Mouse (Mus musculus): ENCODE results near the gene Spsb3. TPM values are rescaled to one million over a fixed set of nuclear protein-coding genes. Genes with fewer than 3 reads are reported as not detected.

Gene Spsb3
- total RNA-seq, 2 experiments from 2014 or later, result 31.5 to 35.6 TPM

DNA sequence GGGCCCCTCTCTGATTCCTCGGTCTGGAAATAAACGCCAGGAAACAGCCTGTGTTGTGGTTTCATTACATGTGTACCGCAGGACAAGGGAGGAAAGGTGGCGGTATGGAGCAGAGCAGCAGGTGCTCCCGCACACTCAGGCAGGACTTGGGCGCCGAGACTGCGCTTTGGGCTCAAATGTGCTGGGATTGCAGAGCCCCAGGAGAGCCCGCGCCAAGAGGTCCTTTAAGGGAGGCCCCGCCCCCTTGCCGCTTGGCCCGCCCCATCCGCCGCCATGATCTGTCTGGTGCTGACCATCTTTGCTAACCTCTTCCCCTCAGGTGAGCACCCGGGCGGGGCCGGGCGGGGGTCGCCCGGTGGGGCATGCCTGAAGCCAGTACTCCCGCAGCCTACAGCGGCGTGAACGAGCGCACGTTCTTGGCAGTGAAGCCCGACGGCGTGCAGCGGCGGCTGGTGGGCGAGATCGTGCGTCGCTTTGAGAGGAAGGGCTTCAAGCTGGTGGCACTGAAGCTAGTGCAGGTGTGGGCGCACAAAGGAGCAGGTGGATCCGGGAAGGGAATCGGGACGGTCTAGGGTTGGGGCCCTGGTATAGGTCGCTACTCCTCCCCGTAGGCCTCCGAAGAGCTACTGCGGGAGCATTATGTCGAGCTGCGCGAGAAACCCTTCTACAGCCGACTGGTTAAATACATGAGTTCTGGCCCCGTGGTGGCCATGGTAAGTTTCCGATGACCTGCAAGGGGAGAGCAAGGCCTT is 10.0 kb downstream of the Spsb3 start, which contains the start of gene Nme3:
Nme3 (plus strand) TSS at position 260 of the 752 bp plus-strand sequence.
- peak; percentile 92 for DNase-seq

DNA sequence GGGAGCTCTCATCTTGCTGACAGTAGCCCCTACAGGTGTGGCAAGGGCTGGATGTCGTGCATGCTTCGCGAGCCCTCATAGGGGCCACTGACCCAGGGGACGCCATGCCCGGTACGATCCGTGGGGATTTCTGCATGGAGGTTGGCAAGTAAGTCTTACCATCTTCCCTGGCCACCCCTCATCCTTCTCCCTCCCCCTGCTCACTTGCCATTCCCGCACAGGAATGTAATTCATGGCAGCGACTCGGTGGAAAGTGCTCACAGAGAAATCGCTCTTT is 10.5 kb downstream of the Spsb3 start:
- DNase-seq, result no peak

DNA sequence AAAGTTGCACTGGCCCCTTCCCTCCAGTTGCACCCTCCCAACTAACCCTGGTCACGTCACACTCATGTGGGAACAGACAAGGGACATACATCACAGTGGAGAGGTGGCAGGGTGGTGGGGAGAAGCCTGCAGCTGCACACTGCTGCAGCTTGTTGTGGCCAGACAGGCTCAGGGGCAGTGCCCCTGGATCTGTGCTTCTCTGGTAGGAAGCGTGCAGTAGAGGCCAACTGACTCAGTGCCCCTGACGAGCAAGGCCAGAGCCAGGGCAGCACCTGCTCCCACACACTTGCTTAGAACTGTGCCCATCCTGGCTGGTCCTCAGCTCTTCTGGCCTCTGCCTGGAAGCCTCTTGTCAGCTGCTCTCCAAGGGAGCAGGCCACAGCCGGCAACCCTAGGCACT is 11.2 kb downstream of the Spsb3 start:
- DNase-seq, result peak; percentile 59

DNA sequence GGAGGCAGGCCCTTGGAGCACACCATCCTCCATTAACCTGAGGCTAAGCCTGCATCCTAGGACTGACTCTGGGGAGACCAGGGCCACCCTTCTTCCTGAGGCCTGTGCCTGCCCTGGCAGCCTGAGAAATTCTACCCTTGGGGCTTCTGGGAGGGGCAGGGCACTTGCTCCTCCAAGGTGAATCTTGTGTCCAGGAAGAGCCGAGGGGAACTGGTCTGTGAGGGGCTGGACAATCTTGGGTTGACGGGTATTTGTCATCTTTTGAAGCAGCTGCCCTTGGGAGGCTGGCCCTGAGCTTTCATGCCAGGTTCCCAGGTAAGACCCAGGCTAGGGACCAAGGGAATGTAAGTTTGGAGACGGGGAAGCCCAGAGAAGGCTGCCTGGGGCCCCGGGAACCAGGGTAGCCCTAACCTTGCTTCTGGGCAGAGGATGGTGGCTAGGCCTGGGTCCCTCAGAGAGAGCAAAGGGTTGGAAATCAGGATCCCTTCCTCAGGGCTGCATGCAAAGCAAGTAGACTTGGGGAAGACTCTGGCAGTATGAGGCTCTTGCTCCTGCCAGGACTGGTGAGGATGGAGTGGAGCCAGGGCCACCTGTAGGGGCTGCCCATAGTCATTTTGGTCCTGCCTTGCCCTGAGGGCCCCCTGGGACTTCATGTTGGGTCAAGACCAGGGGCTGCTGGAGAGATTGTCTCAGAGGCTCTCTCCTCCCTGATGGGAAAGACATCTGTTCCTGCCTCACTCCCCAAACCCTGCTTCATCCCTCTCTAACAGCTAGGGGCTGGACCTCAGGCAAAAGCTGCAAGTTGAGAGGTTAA is 11.8 kb downstream of the Spsb3 start:
- DNase-seq, result no peak

DNA sequence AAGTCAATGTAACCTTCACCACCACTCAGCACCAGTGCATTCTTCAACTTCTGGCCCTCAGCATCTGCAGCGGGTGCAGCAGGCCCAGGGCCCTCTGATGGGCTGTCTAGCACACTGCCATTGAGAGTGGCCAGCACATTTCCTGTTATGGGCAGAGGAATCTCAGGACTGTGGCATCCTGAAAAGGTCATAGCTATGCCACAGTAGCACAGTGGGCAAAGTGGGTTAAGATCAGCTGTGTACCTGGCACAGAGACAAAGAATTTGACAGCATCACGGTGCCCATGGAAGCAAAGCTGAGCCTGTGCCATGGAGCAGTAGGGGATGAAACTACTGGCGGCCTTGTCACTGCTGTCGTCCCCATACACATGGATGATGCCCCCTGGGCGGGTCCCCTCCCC is 12.7 kb downstream of the Spsb3 start:
- DNase-seq, result no peak

DNA sequence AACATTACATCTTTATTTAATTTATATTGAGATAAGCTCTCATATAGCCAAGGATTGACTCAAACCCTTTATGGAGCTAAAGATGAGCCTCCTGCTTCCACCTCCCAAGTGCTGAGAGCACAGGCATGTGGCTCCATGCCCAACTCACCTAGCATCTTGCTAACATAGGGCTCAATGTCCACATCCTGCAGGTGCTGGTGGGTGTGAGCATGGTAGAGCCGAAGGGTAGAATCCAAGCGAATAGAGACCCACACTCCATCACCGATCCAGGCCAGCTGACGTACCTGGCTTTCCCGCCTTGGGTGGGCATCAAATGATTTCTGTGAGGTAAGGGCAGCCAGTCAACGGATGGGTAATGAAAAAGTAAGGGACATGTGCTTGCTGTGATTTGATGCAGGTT is 13.6 kb downstream of the Spsb3 start:
- DNase-seq, result no peak

DNA sequence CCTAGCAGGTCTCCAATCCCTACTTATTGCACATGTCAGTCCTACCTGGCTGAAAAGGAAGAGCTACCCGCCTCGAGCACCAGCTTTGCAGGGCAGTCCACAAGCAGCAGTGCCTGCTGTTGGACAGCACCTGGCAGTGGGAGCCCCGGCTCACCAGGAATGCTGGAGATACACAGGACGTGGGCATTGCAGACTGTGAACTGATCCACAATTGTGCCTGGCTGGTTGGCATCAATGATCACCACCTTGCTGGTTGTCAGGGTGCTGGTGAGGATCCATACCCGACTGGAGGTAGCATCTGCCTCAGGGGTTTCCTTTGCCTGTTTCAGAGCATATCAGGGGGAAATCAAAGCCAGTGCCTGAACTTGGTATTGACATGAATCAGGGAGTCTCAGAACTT is 15.7 kb downstream of the Spsb3 start:
- DNase-seq, result no peak

DNA sequence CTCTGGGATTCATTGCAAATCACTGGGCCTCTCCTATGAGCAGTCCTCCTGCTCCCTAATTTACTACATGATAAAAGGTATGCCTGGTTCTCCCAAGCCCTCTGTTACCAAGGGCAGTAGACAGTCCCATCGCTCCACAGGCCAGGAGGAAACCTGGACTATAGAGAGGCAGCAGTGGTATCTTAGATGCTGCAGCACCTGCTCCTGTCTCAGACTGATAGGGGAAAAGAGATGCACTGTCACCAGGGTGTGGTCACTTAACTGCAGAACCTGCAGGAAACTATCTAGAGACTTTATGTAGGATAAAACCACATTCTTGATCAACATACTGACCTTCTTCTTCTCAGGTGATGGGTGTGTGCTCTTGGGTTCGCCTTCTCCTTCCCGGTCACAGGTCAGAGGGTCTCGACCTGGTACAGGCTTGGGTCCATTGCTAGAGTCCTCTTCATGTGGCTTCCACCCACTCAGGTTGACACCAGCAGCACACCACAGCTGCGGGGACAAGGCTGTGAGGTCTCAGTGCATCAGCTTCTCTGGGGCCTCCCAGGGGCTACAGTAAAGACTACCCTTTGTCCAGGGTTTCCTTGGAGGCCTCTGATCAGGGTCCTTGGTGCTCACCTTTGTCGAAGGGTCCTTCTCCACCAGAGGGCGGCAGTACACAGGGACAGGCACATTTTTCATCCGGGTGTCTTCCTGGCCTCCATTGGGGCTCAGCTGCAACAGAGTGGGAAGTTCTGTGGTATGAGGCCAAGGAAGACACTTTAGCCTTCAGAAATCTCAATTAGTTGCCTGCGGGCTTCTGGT is 16.4 kb downstream of the Spsb3 start:
- DNase-seq, result peak; percentile 68

DNA sequence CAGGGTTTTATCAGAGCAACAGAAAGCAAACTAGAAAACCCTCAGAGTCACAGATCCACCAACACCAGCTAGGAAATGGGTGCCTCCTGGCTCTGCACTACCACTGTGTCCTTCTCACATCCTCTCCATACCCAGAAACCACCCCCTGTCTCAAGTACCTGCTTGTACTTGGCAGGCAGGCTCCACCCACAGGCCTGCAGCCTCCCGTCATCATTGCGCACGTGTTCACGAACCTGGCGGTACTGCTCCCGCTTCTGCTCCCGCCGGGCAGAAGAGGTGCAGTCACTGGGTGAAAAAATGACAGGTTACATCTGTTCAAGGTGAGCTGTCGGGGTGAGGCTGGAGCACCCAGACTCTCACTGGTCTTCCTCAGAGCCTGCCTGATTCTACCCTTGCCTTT is 17.3 kb downstream of the Spsb3 start:
- DNase-seq, result no peak

DNA sequence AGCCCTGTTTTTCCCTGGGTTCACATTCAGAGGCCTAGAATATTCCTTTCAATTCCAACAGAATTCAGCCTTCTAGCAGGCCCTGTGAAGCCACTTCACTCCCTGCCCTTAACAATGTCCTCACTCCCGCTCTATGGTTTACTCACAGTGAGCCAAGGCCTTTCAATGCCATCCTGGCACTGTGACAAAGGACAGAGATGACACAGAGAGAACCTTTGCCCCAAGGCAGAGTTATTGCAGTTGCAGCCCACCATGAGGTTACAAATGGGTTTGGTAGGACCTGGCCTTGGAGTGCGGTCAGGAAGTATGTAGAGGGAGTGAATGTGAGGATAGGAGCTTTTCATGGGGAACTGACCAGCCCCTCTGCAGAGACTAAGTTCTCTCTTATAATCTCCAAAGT is 21.1 kb downstream of the Spsb3 start:
- peak; percentile 76 for DNase-seq

DNA sequence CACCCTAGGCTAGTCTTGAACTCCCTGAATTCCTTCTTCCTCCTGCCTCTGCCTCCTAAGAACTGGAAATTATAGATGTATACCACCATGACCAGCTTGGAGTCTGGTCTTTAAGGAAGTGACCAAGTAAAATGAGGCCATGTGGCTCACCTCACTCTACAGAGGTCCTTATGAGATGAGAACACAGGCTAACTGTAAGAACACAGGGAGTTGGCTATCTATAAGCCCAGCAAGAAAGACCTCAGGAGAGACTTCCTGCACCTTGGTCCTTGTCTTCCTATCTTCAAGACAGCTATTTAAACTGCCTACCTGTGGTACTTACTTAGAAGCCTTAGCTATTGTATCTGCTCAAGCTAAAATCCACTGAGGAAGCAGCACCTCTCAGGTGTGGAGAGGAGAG is 27.5 kb downstream of the Spsb3 start:
- no peak for DNase-seq

DNA sequence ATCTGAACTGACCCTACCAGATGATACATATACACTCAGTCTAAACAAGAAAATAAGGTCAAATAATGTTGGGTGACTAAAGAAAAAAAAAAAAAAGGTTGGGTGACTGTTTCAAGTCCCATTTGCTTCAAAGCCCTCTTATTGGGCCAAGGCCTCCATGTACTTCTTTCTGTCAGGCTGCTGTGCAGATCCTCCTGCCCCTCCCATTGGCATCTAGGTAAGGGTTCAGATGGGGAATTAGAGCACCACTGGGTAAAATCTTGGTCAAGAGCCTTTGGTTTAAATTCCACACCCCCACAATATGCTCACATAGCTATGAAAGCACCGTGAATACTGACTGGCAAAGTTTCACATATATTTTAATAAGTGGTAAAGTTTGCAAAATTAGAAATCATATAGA is 36.8 kb downstream of the Spsb3 start:
- DNase-seq, result no peak

DNA sequence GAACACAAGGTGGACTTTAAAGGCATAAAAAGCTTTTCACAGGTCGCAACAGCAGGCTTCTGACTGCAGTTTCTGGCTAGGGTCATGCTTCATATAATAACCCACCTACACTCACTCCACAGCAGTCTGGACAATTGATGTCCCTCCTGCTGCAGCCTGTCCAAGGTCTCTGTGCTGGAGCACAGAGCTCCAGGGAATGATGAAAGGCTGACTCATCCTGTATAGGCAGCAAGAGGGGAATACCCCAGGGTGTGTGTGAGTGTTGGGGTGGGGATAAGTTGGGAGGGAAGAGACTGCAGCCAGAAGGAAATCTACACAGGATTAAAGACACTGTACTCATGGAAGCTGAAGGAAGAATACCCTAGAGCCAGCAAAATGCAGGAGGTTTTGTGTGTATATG is 43.1 kb downstream of the Spsb3 start:
- peak; percentile 55 for DNase-seq

DNA sequence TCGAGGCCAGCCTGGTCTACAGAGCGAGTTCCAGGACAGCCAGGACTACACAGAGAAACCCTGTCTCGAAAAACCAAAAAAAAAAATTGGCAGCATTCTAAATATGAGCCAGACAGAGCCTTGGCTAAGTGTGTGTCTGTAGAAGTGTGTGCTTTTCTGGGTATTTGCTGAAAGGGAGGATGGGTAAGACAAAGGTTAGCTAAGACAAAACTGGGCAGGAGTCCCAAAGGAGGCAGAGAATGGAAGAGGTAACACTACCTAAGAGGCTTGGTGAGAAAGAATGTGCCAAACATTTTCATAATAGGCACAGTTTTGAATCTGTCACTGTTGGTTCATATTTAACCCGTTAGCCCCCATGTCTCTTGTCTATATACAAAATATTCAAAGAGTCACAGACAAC is 46.0 kb downstream of the Spsb3 start:
- no peak for DNase-seq

DNA sequence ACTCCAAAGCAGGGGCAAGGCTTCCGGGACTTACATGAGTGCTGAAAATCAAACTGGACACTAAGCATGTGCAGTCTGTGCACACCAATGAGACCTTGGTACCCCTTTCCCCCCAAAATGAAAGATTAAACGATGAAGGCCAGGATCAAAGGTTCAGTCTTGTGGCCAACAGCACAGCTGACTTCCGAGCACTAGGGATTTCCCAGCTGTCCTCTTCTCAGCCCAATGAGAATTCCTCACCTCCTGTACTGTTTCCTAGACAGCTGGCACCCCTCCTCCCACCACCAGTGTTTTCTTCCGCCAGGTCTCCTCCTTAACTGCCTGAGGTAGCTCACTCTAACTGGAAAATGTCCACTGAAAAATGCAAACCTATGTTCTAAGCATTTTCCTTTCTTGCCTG is 46.7 kb downstream of the Spsb3 start:
- no peak for DNase-seq

DNA sequence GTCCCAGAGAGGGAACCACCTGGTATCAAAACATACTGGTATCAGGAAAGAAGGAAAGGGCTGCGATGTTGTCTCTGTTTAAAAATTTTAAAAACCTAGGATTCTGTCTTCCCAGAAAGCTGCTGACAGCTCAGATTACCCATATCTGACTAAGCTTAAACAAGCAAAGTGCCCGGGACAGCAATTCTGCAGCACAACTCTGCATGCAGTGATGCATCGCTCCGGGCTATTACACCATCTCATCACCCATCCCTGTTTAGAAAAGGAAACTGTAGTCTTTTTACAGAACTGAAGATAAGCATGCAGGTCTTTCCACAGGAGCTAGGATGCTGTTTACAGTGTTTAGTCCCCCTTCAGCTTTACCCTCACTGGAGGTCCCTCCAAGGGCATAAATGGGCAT is 48.5 kb downstream of the Spsb3 start:
- no peak for DNase-seq

DNA sequence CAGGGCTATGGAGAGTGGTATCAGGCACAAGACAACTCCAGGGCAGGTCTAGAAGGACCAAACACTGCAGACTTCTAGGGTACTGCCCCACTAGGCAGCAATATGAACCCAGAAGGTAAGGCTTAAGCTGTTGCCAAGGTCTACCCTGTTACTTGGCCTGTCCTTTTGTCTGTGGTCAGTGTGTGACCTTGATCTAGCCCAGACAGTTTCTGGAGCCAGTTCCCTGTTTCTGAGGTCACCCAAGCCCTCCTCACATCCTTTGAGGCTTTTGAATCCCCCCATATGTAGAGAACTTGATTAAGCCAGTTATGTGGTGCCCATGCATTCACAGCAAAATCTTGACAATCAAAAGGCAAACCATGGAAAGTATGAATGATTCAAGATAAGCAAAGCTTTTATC is 49.2 kb downstream of the Spsb3 start:
- DNase-seq, result peak; percentile 12

DNA sequence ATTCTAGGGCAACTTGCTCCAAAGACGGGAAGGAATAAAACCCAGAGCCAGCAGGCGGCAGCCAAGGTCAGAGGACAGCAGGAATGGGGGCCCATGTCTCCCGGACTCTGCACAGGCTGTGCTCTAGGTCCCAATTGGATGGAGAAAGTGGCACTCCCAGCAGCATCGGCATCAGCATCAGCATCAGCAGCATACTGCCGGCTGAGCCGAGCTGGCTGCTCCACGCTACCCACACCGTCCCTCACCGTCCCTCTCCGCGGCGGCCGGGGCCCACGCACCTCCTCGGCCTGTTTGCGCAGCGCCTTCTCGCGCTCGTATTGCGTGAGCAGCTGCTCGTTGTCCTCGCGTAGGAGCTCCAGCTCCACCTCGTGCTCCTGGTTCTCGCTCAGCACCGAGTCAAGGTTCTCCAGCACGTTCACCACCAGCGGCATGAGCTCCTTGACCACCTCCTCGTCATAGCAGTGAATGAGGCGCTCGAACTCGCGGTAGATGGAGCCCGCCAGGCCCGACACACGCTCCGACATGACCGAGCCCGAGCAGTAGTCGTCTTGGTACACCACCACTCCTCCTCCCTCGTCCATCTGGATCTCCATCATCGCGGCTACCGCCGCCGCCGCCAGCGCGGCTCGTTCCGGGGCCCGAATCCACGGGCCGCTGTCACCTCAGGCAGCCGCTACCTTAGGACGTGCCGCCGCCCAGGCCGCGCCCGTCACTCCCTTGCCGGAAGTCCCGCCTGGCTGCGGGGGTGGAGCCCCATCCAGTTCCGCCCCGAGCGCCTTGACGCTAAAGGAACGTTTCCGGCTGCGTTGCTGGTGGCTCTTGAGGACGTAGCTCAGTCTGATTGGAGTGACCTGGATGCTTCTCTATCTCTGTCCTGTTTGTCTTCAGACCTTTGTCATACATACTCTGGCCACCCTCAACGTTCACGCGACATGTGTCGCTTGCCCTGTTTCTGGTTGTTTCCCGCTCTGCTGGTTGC is 50.1 kb downstream of the Spsb3 start, which contains the start of gene Mapk8ip3:
Mapk8ip3 (minus strand) TSS at position 719 of the 979 bp plus-strand sequence.
- DNase-seq, result peak; percentile 98

DNA sequence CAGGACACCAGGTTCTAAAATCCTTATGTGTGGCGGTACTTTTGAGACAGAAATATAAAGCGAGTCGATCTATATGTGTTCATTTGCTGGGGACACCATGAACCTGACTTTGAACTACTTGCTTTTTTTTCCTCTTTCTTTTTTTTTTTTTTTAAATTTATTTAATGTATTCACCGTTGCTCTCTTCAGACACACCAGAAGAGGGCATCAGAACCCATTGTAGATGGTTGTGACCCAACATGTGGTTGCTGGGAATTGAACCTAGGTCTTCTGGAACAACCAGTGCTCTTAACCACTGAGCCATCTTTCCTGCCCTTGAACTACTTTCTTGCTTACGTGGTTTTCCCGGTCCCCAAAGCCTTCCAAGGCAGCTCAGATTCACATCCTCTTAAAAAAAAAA is 50.8 kb downstream of the Spsb3 start:
- no peak for DNase-seq
